Mouse (Mus musculus): Measurements from ENCODE around the gene Perp. TPM values are rescaled to one million over a fixed set of nuclear protein-coding genes. Genes with fewer than 3 reads are reported as not detected.

Perp gene
- 43.4 and 70.4 TPM in 2 replicates for polyA plus RNA-seq (2012; rRNA removed; ENCODE audit: low replicate concordance)

GRCm38 (mm10) chr10:18844441-18845286 lies at the start of gene Perp:
Gene Perp (plus strand): TSS chr10:18845020.

Other genes with a start within 250 kb of the Perp start
- gene Arfgef3, start 101.1 kb upstream of the Perp start, polyA plus RNA-seq (2012; rRNA removed; ENCODE audit: low replicate concordance), result 0.29 and 0.39 TPM in 2 replicates
- gene Gm4922, start 58.2 kb upstream of the Perp start, polyA plus RNA-seq (2012; rRNA removed; ENCODE audit: low replicate concordance), result not detected in 2 replicates
- gene Tnfaip3, start 170.6 kb downstream of the Perp start, polyA plus RNA-seq (2012; rRNA removed; ENCODE audit: low replicate concordance), result 8.0 and 9.4 TPM in 2 replicates